Mouse (Mus musculus) MEL (cell line): ENCODE results near the gene Tsen2.

Experiments
- CHD1 ChIP-seq: IDR thresholded peaks from 2 replicates; pipeline ENCODE4 v1.6.1; 2012; ENCODE audit warnings: low read depth, mild to moderate bottlenecking, inconsistent platforms, low read length, improper control_type of control experiment
- CTCF ChIP-seq, 3 experiments: IDR thresholded peaks in 2 of 3; conservative IDR thresholded peaks in 1 of 3; 2 replicates each; pipeline ENCODE4 v1.5.1; 2011 to 2012; ENCODE audit warnings: low read length in 3 of 3, low read depth in 2 of 3, mild to moderate bottlenecking in 2 of 3, improper control_type of control experiment in 1 of 3, inconsistent platforms in 1 of 3, mixed read lengths in 1 of 3, moderate library complexity in 1 of 3; ENCODE audit not compliant: control insufficient read depth in 1 of 3, insufficient read depth in 1 of 3, poor library complexity in 1 of 3, severe bottlenecking in 1 of 3
- EP300 ChIP-seq, 2 experiments: IDR thresholded peaks; 2 replicates each; pipeline ENCODE4 v1.6.1; 2011; ENCODE audit warnings: improper control_type of control experiment in 2 of 2, low read length in 2 of 2, low read depth in 1 of 2, mild to moderate bottlenecking in 1 of 2
- GATA1 ChIP-seq: IDR thresholded peaks from 2 replicates; pipeline ENCODE4 v1.6.1; 2011; ENCODE audit warnings: low read depth, low read length, improper control_type of control experiment
- MAX ChIP-seq: IDR thresholded peaks from 2 replicates; pipeline ENCODE4 v1.6.1; 2011; ENCODE audit warnings: low read length, improper control_type of control experiment
- MAZ ChIP-seq: IDR thresholded peaks from 2 replicates; pipeline ENCODE4 v1.6.1; 2012; ENCODE audit warnings: low read depth, mild to moderate bottlenecking, inconsistent platforms, low read length, improper control_type of control experiment
- MXI1 ChIP-seq: IDR thresholded peaks from 2 replicates; pipeline ENCODE4 v1.6.1; 2011; ENCODE audit warnings: mild to moderate bottlenecking, low read depth, low read length, improper control_type of control experiment
- POLR2A ChIP-seq, 2 experiments: IDR thresholded peaks; 2 replicates each; pipeline ENCODE4 v1.6.1; 2011 to 2012; ENCODE audit warnings: low read length in 2 of 2, mild to moderate bottlenecking in 2 of 2, control low read depth in 1 of 2, improper control_type of control experiment in 1 of 2, low read depth in 1 of 2, moderate library complexity in 1 of 2; ENCODE audit not compliant: control insufficient read depth in 1 of 2, insufficient read depth in 1 of 2, poor library complexity in 1 of 2
- POLR2AphosphoS2 ChIP-seq: IDR thresholded peaks from 2 replicates; pipeline ENCODE4 v1.6.1; 2011; ENCODE audit warnings: low read length, improper control_type of control experiment
- RCOR1 ChIP-seq: IDR thresholded peaks from 2 replicates; pipeline ENCODE4 v1.6.1; 2012; ENCODE audit warnings: low read depth, mild to moderate bottlenecking, inconsistent platforms, low read length, improper control_type of control experiment
- USF1 ChIP-seq: IDR thresholded peaks from 2 replicates; pipeline ENCODE4 v1.6.1; 2014; ENCODE audit warnings: low read depth, mild to moderate bottlenecking, inconsistent platforms, low read length, improper control_type of control experiment, moderate library complexity

DNA sequence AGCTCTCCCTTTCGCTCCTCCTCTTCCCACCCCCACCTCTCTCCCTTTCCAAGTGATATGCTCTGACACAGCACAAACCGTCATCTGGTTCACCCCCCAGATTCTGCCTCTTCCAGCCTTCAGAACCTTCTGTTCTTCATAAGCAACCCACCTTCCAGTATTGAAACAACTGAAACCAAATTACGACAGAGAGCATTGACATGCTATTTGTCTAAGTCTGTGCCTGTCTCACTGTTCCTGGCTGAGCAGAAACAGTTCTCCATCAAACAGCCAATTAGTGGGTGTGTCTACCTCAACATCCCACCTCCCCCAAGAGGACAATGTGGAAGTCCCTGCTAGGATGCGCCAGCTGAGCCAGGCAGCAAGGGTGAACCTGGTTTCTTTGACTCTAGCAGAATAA, 26.6 kb upstream of the Tsen2 start:
- TF ChIP-seq POLR2AphosphoS2 (no peak), MAX (no peak), EP300 (IDR thresholded peaks at IDR 0.05; ENCODE audit: low read depth in 1 of 2, low read length in 2 of 2) (no peak), GATA1 (no peak), CTCF (IDR thresholded peaks at IDR 0.05 in 2 of 3, conservative IDR thresholded peaks at IDR 0.05 in 1 of 3; ENCODE audit: control insufficient read depth in 1 of 3, insufficient read depth in 1 of 3, low read depth in 2 of 3, low read length in 3 of 3, poor library complexity in 1 of 3, severe bottlenecking in 1 of 3) (no peak), POLR2A (IDR thresholded peaks at IDR 0.05; ENCODE audit: control insufficient read depth in 1 of 2, insufficient read depth in 1 of 2, low read depth in 1 of 2, low read length in 2 of 2, poor library complexity in 1 of 2) (no peak), RCOR1 (no peak), MAZ (no peak), USF1 (no peak), CHD1 (no peak), MXI1 (no peak)
